Mouse (Mus musculus) olfactory bulb, adult 2 months (tissue): ENCODE data around the gene Dip2c.

ENCODE experiments used
- CTCF ChIP-seq: fragments of 200-500 bp; IDR thresholded peaks from 2 replicates; pipeline ENCODE4 v1.5.1; 2012; ENCODE audit warnings: low read depth, mild to moderate bottlenecking, low read length, moderate library complexity; ENCODE audit not compliant: insufficient read depth
- POLR2A ChIP-seq: fragments of 200-500 bp; IDR thresholded peaks from 2 replicates; pipeline ENCODE4 v1.6.1; 2012; ENCODE audit warnings: mild to moderate bottlenecking, low read depth, low read length, moderate library complexity; ENCODE audit not compliant: insufficient read depth

- TF ChIP-seq CTCF (no peak), POLR2A (no peak)
These were observed 407.0 kb downstream of the Dip2c start for GRCm38 (mm10) chr13:9683280-9683679.
